Mouse (Mus musculus): Measurements from ENCODE around the gene Plppr3.
"Not testable (repeated sequence)": the region's sequence is repeated elsewhere in the genome, so short reads cannot be mapped to it uniquely, and the experiment has no call there.

The Plppr3 gene

GRCm38 (mm10) chr10:79900951-79901410, 26.5 kb upstream of the Plppr3 start:
- peak in 1 of 2 experiments; percentile 56 for DNase-seq (ENCODE audit: low spot score in 2 of 2)

- no peak for DNase-seq (ENCODE audit: low spot score in 2 of 2)
Measured at GRCm38 (mm10) chr10:79897316-79898245, 23.1 kb upstream of the Plppr3 start.

GRCm38 (mm10) chr10:79896814-79897213, 22.4 kb upstream of the Plppr3 start:
- DNase-seq (ENCODE audit: low spot score in 2 of 2): no peak

- DNase-seq (ENCODE audit: low spot score in 2 of 2): no peak
Measured at GRCm38 (mm10) chr10:79896306-79896705, 21.9 kb upstream of the Plppr3 start.

- DNase-seq (ENCODE audit: low spot score in 2 of 2): peak; percentile 75 to 82
Measured at GRCm38 (mm10) chr10:79892451-79893118, 18.2 kb upstream of the Plppr3 start.

GRCm38 (mm10) chr10:79890670-79891069, 16.2 kb upstream of the Plppr3 start, which contains the start of gene Cfd:
Gene Cfd (plus strand): TSS chr10:79890853.
- DNase-seq (ENCODE audit: low spot score in 2 of 2): no peak

GRCm38 (mm10) chr10:79889386-79889785, 15.0 kb upstream of the Plppr3 start:
- no peak for DNase-seq (ENCODE audit: low spot score in 2 of 2)

- no peak for DNase-seq (ENCODE audit: low spot score in 2 of 2)
Measured at GRCm38 (mm10) chr10:79886611-79887010, 12.2 kb upstream of the Plppr3 start.

- no peak for DNase-seq (ENCODE audit: low spot score in 2 of 2)
Measured at GRCm38 (mm10) chr10:79886054-79886453, 11.6 kb upstream of the Plppr3 start, which contains the start of gene Elane. Gene Elane (plus strand): TSS chr10:79886247.

GRCm38 (mm10) chr10:79884938-79885337, 10.5 kb upstream of the Plppr3 start:
- not testable (repeated sequence) for DNase-seq (ENCODE audit: low spot score in 2 of 2)

- peak in 1 of 2 experiments; percentile 57 for DNase-seq (ENCODE audit: low spot score in 2 of 2)
Measured at GRCm38 (mm10) chr10:79884446-79884845, 10.0 kb upstream of the Plppr3 start.

GRCm38 (mm10) chr10:79883297-79884084, 9.1 kb upstream of the Plppr3 start:
- peak; percentile 65 to 79 for DNase-seq (ENCODE audit: low spot score in 2 of 2)

- DNase-seq (ENCODE audit: low spot score in 2 of 2): no peak
Measured at GRCm38 (mm10) chr10:79881981-79882380, 7.5 kb upstream of the Plppr3 start.

- no peak for DNase-seq (ENCODE audit: low spot score in 2 of 2)
Measured at GRCm38 (mm10) chr10:79880721-79881120, 6.3 kb upstream of the Plppr3 start.

GRCm38 (mm10) chr10:79879527-79879926, 5.1 kb upstream of the Plppr3 start:
- DNase-seq (ENCODE audit: low spot score in 2 of 2): no peak

GRCm38 (mm10) chr10:79877757-79878156, 3.3 kb upstream of the Plppr3 start:
- DNase-seq (ENCODE audit: low spot score in 2 of 2): no peak

- no peak for DNase-seq (ENCODE audit: low spot score in 2 of 2)
Measured at GRCm38 (mm10) chr10:79877174-79877573, 2.7 kb upstream of the Plppr3 start.

GRCm38 (mm10) chr10:79873715-79874289, 632 bp downstream of the Plppr3 start:
- DNase-seq (ENCODE audit: low spot score in 2 of 2): no peak

- no peak for DNase-seq (ENCODE audit: low spot score in 2 of 2)
Measured at GRCm38 (mm10) chr10:79873313-79873712, 1.1 kb downstream of the Plppr3 start.

- DNase-seq (ENCODE audit: low spot score in 2 of 2): no peak
Measured at GRCm38 (mm10) chr10:79872862-79873261, 1.6 kb downstream of the Plppr3 start.

- DNase-seq (ENCODE audit: low spot score in 2 of 2): no peak
Measured at GRCm38 (mm10) chr10:79871845-79872244, 2.6 kb downstream of the Plppr3 start.
